Mouse (Mus musculus) testis, postnatal 10 days (tissue): Measurements from ENCODE around the gene Klrc1.
"Not testable (repeated sequence)": the region's sequence is repeated elsewhere in the genome, so short reads cannot be mapped to it uniquely, and the experiment has no call there.

Source experiments
- DNase-seq: peaks from one replicate; pipeline ENCODE4 v3.0.0; 2021; ENCODE audit warnings: low spot score

Klrc1 gene

GRCm38 (mm10) chr6:129678873-129679272 lies at the start of gene Klrc1:
Klrc1 (minus strand) TSS chr6:129678973.
- no peak for DNase-seq

GRCm38 (mm10) chr6:129727237-129727636 lies 48.5 kb upstream of the Klrc1 start:
- no peak for DNase-seq

- no peak for DNase-seq
These were observed 42.6 kb upstream of the Klrc1 start for GRCm38 (mm10) chr6:129721390-129721789.

GRCm38 (mm10) chr6:129720487-129720886 lies 41.7 kb upstream of the Klrc1 start:
- no peak for DNase-seq

- no peak for DNase-seq
These were observed 38.3 kb upstream of the Klrc1 start, which contains the start of gene Klri1 for GRCm38 (mm10) chr6:129717032-129717431. Klri1 (minus strand) TSS chr6:129717132.

GRCm38 (mm10) chr6:129713566-129713965 lies 34.8 kb upstream of the Klrc1 start:
- no peak for DNase-seq

GRCm38 (mm10) chr6:129691436-129691835 lies 12.7 kb upstream of the Klrc1 start:
- DNase-seq: not testable (repeated sequence)

GRCm38 (mm10) chr6:129680379-129680778 lies 1.6 kb upstream of the Klrc1 start:
- DNase-seq: no peak

GRCm38 (mm10) chr6:129661301-129661700 lies 17.5 kb downstream of the Klrc1 start:
- not testable (repeated sequence) for DNase-seq

- DNase-seq: not testable (repeated sequence)
These were observed 18.2 kb downstream of the Klrc1 start, which contains the start of gene Klrc2 for GRCm38 (mm10) chr6:129660589-129660988. Klrc2 (minus strand) TSS chr6:129660689.

GRCm38 (mm10) chr6:129644054-129644453 lies 34.7 kb downstream of the Klrc1 start:
- DNase-seq: not testable (repeated sequence)

GRCm38 (mm10) chr6:129643237-129643636 lies 35.5 kb downstream of the Klrc1 start, which contains the start of gene Klrc3:
Klrc3 (minus strand) TSS chr6:129643337.
- not testable (repeated sequence) for DNase-seq

GRCm38 (mm10) chr6:129631046-129631445 lies 47.7 kb downstream of the Klrc1 start:
- DNase-seq: not testable (repeated sequence)

GRCm38 (mm10) chr6:129623735-129624134 lies 55.0 kb downstream of the Klrc1 start, which contains the start of gene Klrk1:
Klrk1 (minus strand) TSS chr6:129623864.
- no peak for DNase-seq
